Mouse (Mus musculus): ENCODE measurements at regions not wholly inside any gene's neighbourhood (a gene's known extent, or its start where the extent isn't known, plus 50 kb on each side); places are given as distances from the start of the nearest gene placed in this dataset.
A peak's percentile ranks its signal among the peaks of the same experiment; 100 is the strongest.

DNA sequence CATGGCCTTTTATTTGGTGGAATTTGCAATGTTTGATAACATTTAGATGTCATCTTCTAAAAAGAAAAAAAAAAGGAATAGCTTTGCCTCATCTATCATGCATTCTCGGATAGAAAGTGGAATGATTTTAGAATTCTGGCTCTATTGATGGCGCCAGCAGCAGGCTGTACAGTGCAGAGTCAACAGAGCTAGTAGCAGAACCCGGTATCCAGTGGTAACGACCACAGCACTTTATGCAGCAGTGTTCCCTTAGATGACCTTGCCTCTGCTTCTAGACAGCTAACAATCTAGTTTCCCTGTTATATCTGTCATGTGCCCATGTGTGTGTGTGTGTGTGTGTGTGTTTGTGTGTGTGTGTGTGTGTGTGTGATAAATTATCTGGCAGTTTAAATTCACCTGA, 129.2 kb upstream of the Speer2 start:
- peak; percentile 66; the same call in 1 of the 2 replicates for ATAC-seq
- WGBS: 66% methylated on average over 4 of the region's 4 CpGs

DNA sequence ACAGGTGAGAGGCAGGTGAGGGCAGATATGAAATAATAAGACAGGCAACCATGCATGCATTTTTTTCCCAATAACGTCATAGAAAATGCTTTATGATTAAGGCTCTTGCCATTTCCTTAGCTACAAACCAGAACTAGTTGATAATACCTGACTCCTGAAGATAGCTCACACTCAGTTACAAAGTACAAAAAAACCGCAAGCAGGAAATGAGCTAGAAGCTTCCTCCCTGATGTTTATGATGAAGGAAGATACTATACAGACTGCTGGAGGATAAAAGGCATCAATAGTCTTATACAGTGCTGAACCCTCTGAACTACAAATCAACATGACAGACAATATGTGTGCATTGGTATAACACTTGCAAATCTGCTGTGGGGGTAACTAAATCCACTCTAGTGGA, 143.3 kb upstream of the Speer2 start:
- H3K27ac ChIP-seq (ENCODE audit: low read length): no peak overlapping the region
- no peak for ATAC-seq
- H3K36me3 ChIP-seq (ENCODE audit: control insufficient read depth, insufficient read depth, low read length): no peaks in the 10 kb centered on the region
- H3K4me3 ChIP-seq (ENCODE audit: low read depth, low read length): no peak overlapping the region
- no peaks in the 10 kb centered on the region for H3K9me3 ChIP-seq (replicated peaks; ENCODE audit: control insufficient read depth, low read length, poor library complexity, severe bottlenecking)
- 89% methylated on average over 2 of the region's 2 CpGs for WGBS
- H3K4me2 ChIP-seq (ENCODE audit: low read length): no peak overlapping the region
- H3K9ac ChIP-seq (ENCODE audit: low read depth, low read length): no peak overlapping the region
- H3K27me3 ChIP-seq (ENCODE audit: control insufficient read depth, insufficient read depth, low read depth, low read length): no peaks in the 10 kb centered on the region
- no peaks in the 10 kb centered on the region for H3K4me1 ChIP-seq (ENCODE audit: control insufficient read depth, insufficient read depth, low read length)

More for the DNA sequence above, 129.2 kb upstream of the Speer2 start:
- no peak overlapping the region for H3K4me3 ChIP-seq (ENCODE audit: low read depth, low read length)
- no peak overlapping the region for H3K4me2 ChIP-seq (ENCODE audit: low read length)
- H3K9ac ChIP-seq (ENCODE audit: low read depth, low read length): no peak overlapping the region
- no peak overlapping the region for H3K27ac ChIP-seq (ENCODE audit: low read length)
- H3K4me1 ChIP-seq (ENCODE audit: control insufficient read depth, insufficient read depth, low read length): 0 out of 2 replicates have a peak, but pooled peaks cover 2% of the 10 kb centered on the region
- H3K36me3 ChIP-seq (ENCODE audit: control insufficient read depth, insufficient read depth, low read length): no peaks in the 10 kb centered on the region
- no peaks in the 10 kb centered on the region for H3K9me3 ChIP-seq (replicated peaks; ENCODE audit: control insufficient read depth, low read length, poor library complexity, severe bottlenecking)
- no peaks in the 10 kb centered on the region for H3K27me3 ChIP-seq (ENCODE audit: control insufficient read depth, insufficient read depth, low read depth, low read length)

DNA sequence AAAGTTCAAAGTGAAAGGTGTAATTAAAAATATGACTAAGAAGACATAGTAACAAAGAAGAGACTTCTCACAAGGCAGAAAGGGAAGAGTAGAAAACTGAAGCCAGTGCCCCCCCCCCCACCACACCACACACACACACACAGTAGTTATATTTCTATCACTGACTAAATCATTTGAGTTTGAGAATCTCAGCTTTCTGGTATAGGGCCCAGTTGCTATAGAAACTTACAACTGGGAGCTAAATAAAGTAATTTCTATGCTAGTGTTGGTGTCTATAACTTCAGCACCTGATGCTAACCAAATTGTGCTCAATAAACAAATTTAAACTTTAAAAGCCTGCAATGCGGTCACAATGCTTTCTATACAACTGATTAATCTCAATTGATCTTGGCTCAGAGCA, 153.4 kb upstream of the Speer2 start:
- no peaks in the 10 kb centered on the region for H3K36me3 ChIP-seq (ENCODE audit: control insufficient read depth, insufficient read depth, low read length)
- H3K9me3 ChIP-seq (replicated peaks; ENCODE audit: control insufficient read depth, low read length, poor library complexity, severe bottlenecking): no peaks in the 10 kb centered on the region
- no peaks in the 10 kb centered on the region for H3K27me3 ChIP-seq (ENCODE audit: control insufficient read depth, insufficient read depth, low read depth, low read length)
- no peak overlapping the region for H3K27ac ChIP-seq (ENCODE audit: low read length)
- no peak for ATAC-seq
- no peak overlapping the region for H3K9ac ChIP-seq (ENCODE audit: low read depth, low read length)
- WGBS: 79% methylated on average over 1 of the region's 1 CpGs
- no peaks in the 10 kb centered on the region for H3K4me1 ChIP-seq (ENCODE audit: control insufficient read depth, insufficient read depth, low read length)
- H3K4me3 ChIP-seq (ENCODE audit: low read depth, low read length): no peak overlapping the region
- H3K4me2 ChIP-seq (ENCODE audit: low read length): no peak overlapping the region

DNA sequence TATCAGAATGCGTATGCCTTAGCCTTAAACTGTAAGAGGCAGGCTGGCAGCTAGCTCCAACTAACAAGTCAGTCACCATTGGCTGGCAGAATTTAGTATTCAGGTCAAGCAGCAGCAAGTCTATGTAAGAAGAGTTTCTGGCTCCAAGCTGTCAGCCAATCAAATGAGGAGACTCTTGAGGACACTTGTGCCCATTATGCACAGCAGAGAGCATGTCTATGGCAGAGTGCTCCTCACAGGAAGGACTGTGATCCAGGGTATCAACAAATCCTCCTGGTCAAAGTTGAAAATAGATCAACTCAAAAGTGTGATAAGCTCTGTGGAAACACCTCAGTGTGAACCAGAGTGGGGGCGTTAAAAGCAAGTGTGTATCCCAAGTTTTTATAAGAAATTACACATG, 156.0 kb upstream of the Speer2 start:
- Histone ChIP-seq H3K9ac (ENCODE audit: low read depth, low read length) (no peak overlapping the region), H3K9me3 (replicated peaks; ENCODE audit: control insufficient read depth, low read length, poor library complexity, severe bottlenecking) (no peaks in the 10 kb centered on the region), H3K4me1 (ENCODE audit: control insufficient read depth, insufficient read depth, low read length) (no peaks in the 10 kb centered on the region), H3K4me3 (ENCODE audit: low read depth, low read length) (no peak overlapping the region), H3K36me3 (ENCODE audit: control insufficient read depth, insufficient read depth, low read length) (no peaks in the 10 kb centered on the region), H3K27me3 (ENCODE audit: control insufficient read depth, insufficient read depth, low read depth, low read length) (no peaks in the 10 kb centered on the region), H3K4me2 (ENCODE audit: low read length) (no peak overlapping the region), H3K27ac (ENCODE audit: low read length) (no peak overlapping the region)
- no peak for ATAC-seq
- WGBS: 94% methylated on average over 2 of the region's 2 CpGs

DNA sequence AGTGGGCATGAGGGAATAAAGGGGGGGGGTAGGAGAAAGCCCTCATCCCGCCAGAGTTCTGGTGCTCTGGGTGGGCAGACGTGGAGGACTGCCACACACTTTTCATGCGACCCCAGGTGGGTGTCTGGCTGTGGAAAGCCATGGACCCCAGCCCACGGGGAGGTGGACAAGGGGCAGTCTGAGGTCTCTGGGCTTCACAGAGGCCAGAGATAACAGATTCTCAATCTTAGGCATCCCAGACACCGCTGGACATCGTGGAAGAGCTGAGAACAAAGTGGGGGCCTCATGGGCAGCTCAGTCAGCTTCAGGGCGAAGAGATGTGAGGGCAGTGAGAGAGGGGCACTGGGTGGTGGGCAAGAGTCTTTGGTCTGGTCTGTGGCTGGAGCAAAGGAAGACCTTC, 157.9 kb upstream of the Speer2 start:
- no peaks in the 10 kb centered on the region for H3K36me3 ChIP-seq (ENCODE audit: control insufficient read depth, insufficient read depth, low read length)
- H3K9me3 ChIP-seq (replicated peaks; ENCODE audit: control insufficient read depth, low read length, poor library complexity, severe bottlenecking): no peaks in the 10 kb centered on the region
- no peak overlapping the region for H3K27ac ChIP-seq (ENCODE audit: low read length)
- no peak for ATAC-seq
- no peak overlapping the region for H3K4me2 ChIP-seq (ENCODE audit: low read length)
- H3K9ac ChIP-seq (ENCODE audit: low read depth, low read length): no peak overlapping the region
- 89% methylated on average over 7 of the region's 7 CpGs for WGBS
- H3K4me1 ChIP-seq (ENCODE audit: control insufficient read depth, insufficient read depth, low read length): no peaks in the 10 kb centered on the region
- no peak overlapping the region for H3K4me3 ChIP-seq (ENCODE audit: low read depth, low read length)
- no peaks in the 10 kb centered on the region for H3K27me3 ChIP-seq (ENCODE audit: control insufficient read depth, insufficient read depth, low read depth, low read length)

DNA sequence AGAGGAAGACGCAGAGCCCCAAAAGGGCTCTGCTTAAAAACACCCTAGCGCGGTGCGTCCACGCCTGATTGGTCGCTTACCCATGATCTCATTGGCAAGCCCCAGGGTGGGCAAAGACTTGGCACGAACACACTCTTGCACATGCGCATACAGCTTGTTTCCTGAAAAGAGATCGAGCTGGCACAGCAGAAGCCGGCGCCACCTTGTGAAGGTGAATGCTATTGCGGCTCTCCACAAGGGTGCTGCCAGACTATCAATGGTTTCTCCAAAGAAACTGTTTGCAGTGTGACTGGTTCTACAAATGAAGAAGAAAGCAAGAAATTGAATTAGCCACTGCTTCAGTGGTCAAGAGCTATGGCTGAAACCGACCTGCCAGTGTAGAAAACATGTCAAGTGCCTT, 165.1 kb upstream of the Speer2 start:
- Histone ChIP-seq H3K4me2 (ENCODE audit: low read length) (no peak overlapping the region), H3K27ac (ENCODE audit: low read length) (no peak overlapping the region), H3K4me1 (ENCODE audit: control insufficient read depth, insufficient read depth, low read length) (no peaks in the 10 kb centered on the region), H3K9ac (ENCODE audit: low read depth, low read length) (no peak overlapping the region), H3K27me3 (ENCODE audit: control insufficient read depth, insufficient read depth, low read depth, low read length) (no peaks in the 10 kb centered on the region), H3K9me3 (replicated peaks; ENCODE audit: control insufficient read depth, low read length, poor library complexity, severe bottlenecking) (no peaks in the 10 kb centered on the region), H3K36me3 (ENCODE audit: control insufficient read depth, insufficient read depth, low read length) (no peaks in the 10 kb centered on the region), H3K4me3 (ENCODE audit: low read depth, low read length) (no peak overlapping the region)
- 84% methylated on average over 13 of the region's 13 CpGs for WGBS
- ATAC-seq: no peak

DNA sequence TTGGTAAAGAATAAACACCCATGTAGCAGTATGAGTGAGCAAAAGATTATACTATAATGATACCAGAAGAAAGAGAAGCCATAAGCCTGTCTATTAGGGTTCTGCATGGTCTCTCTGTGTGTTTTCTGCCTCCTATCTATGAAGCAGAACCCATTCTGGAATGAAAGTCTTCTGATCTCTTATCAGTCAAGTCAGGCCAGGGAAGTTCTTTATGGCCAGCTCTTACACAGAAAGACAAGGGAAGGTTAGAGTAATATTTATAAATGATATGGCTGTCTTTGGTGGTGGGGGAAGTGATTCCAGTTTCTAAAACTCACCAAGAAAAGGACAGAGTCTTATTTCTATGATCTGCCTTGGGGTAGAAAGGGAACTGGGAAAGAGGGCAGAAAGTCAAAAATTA, 182.0 kb upstream of the Speer2 start:
- H3K27me3 ChIP-seq (ENCODE audit: control insufficient read depth, insufficient read depth, low read depth, low read length): no peaks in the 10 kb centered on the region
- no peak overlapping the region for H3K9ac ChIP-seq (ENCODE audit: low read depth, low read length)
- H3K4me1 ChIP-seq (ENCODE audit: control insufficient read depth, insufficient read depth, low read length): no peaks in the 10 kb centered on the region
- H3K27ac ChIP-seq (ENCODE audit: low read length): no peak overlapping the region
- H3K4me3 ChIP-seq (ENCODE audit: low read depth, low read length): no peak overlapping the region
- no peaks in the 10 kb centered on the region for H3K9me3 ChIP-seq (replicated peaks; ENCODE audit: control insufficient read depth, low read length, poor library complexity, severe bottlenecking)
- H3K4me2 ChIP-seq (ENCODE audit: low read length): no peak overlapping the region
- no peaks in the 10 kb centered on the region for H3K36me3 ChIP-seq (ENCODE audit: control insufficient read depth, insufficient read depth, low read length)
- ATAC-seq: no peak

DNA sequence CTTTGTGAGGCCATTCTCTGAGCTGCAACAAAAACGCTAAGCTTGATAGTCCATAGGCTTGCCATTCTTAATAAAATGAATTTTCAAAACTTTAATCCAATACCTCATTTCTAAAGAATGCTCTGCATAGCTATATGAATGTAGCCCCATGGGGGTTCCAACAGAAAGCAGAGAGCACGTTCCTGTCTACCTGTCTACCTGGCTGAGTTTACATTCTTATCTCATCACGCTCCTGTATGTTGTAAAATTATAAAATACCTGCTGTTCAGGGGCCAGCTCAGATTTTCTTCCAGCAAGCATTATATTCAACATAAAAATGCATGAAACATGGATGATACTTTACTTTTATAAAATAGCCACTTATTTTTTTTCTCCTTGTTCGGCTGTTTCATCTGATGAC, 182.5 kb upstream of the Speer2 start:
- WGBS: 61% methylated on average over 4 of the region's 4 CpGs
- Histone ChIP-seq H3K4me3 (ENCODE audit: low read depth, low read length) (no peak overlapping the region), H3K4me1 (ENCODE audit: control insufficient read depth, insufficient read depth, low read length) (no peaks in the 10 kb centered on the region)

DNA sequence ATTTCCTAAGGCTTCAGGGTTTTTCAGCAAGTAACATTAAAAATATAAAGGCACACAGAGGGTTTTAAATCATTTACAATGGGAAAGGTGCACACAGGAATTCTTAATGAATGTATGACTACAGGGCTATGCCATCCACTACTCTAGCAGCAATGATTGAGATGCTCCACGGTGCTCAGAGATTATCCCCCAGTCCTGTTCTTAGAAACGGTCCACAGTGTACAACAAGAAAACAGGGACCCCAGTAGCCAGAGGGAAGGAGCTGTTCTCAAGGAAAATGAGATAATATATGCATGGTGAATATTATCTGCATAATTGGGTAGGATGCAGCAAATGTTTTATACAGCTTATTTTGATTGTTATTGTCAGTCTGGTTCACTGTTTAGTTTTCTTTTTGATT, 186.3 kb upstream of the Speer2 start:
- no peak for ATAC-seq
- Histone ChIP-seq H3K27ac (ENCODE audit: low read length) (no peak overlapping the region), H3K27me3 (ENCODE audit: control insufficient read depth, insufficient read depth, low read depth, low read length) (no peaks in the 10 kb centered on the region), H3K4me1 (ENCODE audit: control insufficient read depth, insufficient read depth, low read length) (no peaks in the 10 kb centered on the region), H3K4me2 (ENCODE audit: low read length) (no peak overlapping the region), H3K4me3 (ENCODE audit: low read depth, low read length) (no peak overlapping the region), H3K36me3 (ENCODE audit: control insufficient read depth, insufficient read depth, low read length) (no peaks in the 10 kb centered on the region), H3K9me3 (replicated peaks; ENCODE audit: control insufficient read depth, low read length, poor library complexity, severe bottlenecking) (no peaks in the 10 kb centered on the region), H3K9ac (ENCODE audit: low read depth, low read length) (no peak overlapping the region)
- 45% methylated on average over 2 of the region's 2 CpGs for WGBS

More for the DNA sequence above, 182.5 kb upstream of the Speer2 start:
- Histone ChIP-seq H3K9ac (ENCODE audit: low read depth, low read length) (no peak overlapping the region), H3K27ac (ENCODE audit: low read length) (no peak overlapping the region), H3K36me3 (ENCODE audit: control insufficient read depth, insufficient read depth, low read length) (no peaks in the 10 kb centered on the region), H3K9me3 (replicated peaks; ENCODE audit: control insufficient read depth, low read length, poor library complexity, severe bottlenecking) (no peaks in the 10 kb centered on the region), H3K27me3 (ENCODE audit: control insufficient read depth, insufficient read depth, low read depth, low read length) (no peaks in the 10 kb centered on the region), H3K4me2 (ENCODE audit: low read length) (no peak overlapping the region)
- ATAC-seq: no peak

DNA sequence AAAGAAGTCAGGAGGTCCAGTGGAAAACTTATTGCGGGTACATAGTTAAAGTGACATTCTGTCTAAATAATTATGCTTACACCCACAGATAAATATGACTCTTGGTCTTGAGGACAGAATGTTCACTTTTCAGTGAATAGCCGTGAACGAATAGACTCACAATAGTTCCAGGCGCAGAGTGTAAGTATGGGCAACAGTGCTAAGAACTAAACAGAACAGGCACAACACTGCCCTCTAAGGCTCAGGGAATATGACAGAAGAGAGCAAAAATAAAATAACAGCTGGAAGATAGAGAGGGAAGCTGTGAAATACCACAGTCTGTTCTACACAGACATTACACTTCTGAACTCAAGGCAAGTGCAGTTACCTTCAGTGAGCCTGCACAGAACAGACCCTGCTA, 207.9 kb upstream of the Speer2 start:
- Histone ChIP-seq H3K36me3 (ENCODE audit: control insufficient read depth, insufficient read depth, low read length) (no peaks in the 10 kb centered on the region), H3K27me3 (ENCODE audit: control insufficient read depth, insufficient read depth, low read depth, low read length) (no peaks in the 10 kb centered on the region), H3K27ac (ENCODE audit: low read length) (no peak overlapping the region), H3K9me3 (replicated peaks; ENCODE audit: control insufficient read depth, low read length, poor library complexity, severe bottlenecking) (no peaks in the 10 kb centered on the region), H3K9ac (ENCODE audit: low read depth, low read length) (no peak overlapping the region), H3K4me1 (ENCODE audit: control insufficient read depth, insufficient read depth, low read length) (no peaks in the 10 kb centered on the region), H3K4me2 (ENCODE audit: low read length) (no peak overlapping the region), H3K4me3 (ENCODE audit: low read depth, low read length) (no peak overlapping the region)
- ATAC-seq: no peak
- 92% methylated on average over 4 of the region's 4 CpGs for WGBS
